Mouse (Mus musculus): ENCODE results near the gene Fbxl4.

- no peak for TF ChIP-seq MAX (IDR thresholded peaks at IDR 0.05)
- no peak for TF ChIP-seq CTCF (IDR thresholded peaks at IDR 0.05; ENCODE audit: control insufficient read depth, insufficient read depth, insufficient read length)
These were observed 35.6 kb downstream of the Fbxl4 start for GRCm38 (mm10) chr4:22392777-22393473.
